Mouse (Mus musculus) heart, embryonic 16.5 days (tissue): ENCODE measurements around the gene Abcf1. TPM values are rescaled to one million over a fixed set of nuclear protein-coding genes. Genes with fewer than 3 reads are reported as not detected.
A peak's percentile ranks its signal among the peaks of the same experiment; 100 is the strongest.

Experiments used
- ATAC-seq: fragments of 200-750 bp; cut with Nextera tagmentation; replicated peaks from 2 replicates; pipeline ENCODE4 v1.8.0; 2017; ENCODE audit warnings: moderate number of reproducible peaks; ENCODE audit not compliant: insufficient read depth, low FRiP score; ENCODE audit errors: extremely low read depth
- H3K27ac ChIP-seq: fragments of 300-500 bp; sonication (generic); 2 replicates; pipeline ENCODE4 v1.5.1; 2014; ENCODE audit warnings: mild to moderate bottlenecking, low read length, control low read depth, moderate library complexity
- H3K27me3 ChIP-seq: fragments of 300-500 bp; sonication (generic); 2 replicates; pipeline ENCODE4 v1.6.1; 2014; ENCODE audit warnings: low read length, mixed read lengths; ENCODE audit not compliant: control insufficient read depth, insufficient read depth
- H3K36me3 ChIP-seq: fragments of 300-500 bp; sonication (generic); 2 replicates; pipeline ENCODE4 v1.6.1; 2014; ENCODE audit not compliant: control insufficient read depth, insufficient read depth
- H3K4me1 ChIP-seq: fragments of 300-500 bp; sonication (generic); 2 replicates; pipeline ENCODE4 v1.6.1; 2014; ENCODE audit warnings: low read length, mixed read lengths; ENCODE audit not compliant: control insufficient read depth, insufficient read depth
- H3K4me2 ChIP-seq: fragments of 300-500 bp; sonication (generic); 2 replicates; pipeline ENCODE4 v1.6.1; 2014; ENCODE audit warnings: low read depth, mild to moderate bottlenecking, control low read depth, low read length
- H3K4me3 ChIP-seq: fragments of 300-500 bp; sonication (generic); 2 replicates; pipeline ENCODE4 v1.5.1; 2014; ENCODE audit warnings: mild to moderate bottlenecking, control low read depth, low read length
- H3K9ac ChIP-seq: fragments of 300-500 bp; sonication (generic); 2 replicates; pipeline ENCODE4 v1.6.1; 2014; ENCODE audit warnings: low read length, control low read depth
- H3K9me3 ChIP-seq: fragments of 300-500 bp; sonication (generic); replicated peaks from 2 replicates; pipeline ENCODE4 v1.6.1; 2016; ENCODE audit warnings: low read length; ENCODE audit not compliant: control insufficient read depth
- WGBS: fragments of 180-500 bp; shearing (Covaris S2); extraction: QIAGEN DNeasy Blood & Tissue Kit; methylation state at CpG from one replicate; pipeline ENCODE4 v1.1.7; 2014; 5-methylcytosine and 5-hydroxymethylcytosine counted together
- microRNA counts: library from miRNA; unstranded; fragments of <30 nt; microRNA quantifications from one replicate; lab custom pipeline; 2016
- microRNA-seq: library from miRNA; unstranded; fragments of <30 nt; microRNA quantifications from one replicate; pipeline ENCODE4, GENCODE M21; 2017
- polyA plus RNA-seq: library from polyadenylated mRNA; unstranded; fragments of >200 nt; fragmentation: Nextera tagmentation; extraction: Ambion mirVana; gene quantifications from 2 replicates; pipeline ENCODE4 v1.2.1, GENCODE M21; 2015

Abcf1 gene
- polyA plus RNA-seq, 1 experiment from 2014 or later: 63.2 TPM

- peak; percentile 75 for ATAC-seq
- peaks cover 25% of the 10 kb centered on the region for H3K36me3 ChIP-seq
These were observed 59.6 kb downstream of the Abcf1 start, which contains the start of gene Atat1 for GRCm38 (mm10) chr17:35909919-35910369. Atat1 (minus strand) TSS chr17:35910075.

GRCm38 (mm10) chr17:35909186-35909918 lies 60.2 kb downstream of the Abcf1 start:
- peak overlapping the region; percentile 81 for H3K4me3 ChIP-seq
- peak overlapping the region; percentile 74 for H3K4me2 ChIP-seq
- ATAC-seq: peak; percentile 19
- no peaks in the 10 kb centered on the region for H3K9me3 ChIP-seq
- peak overlapping the region; percentile 82 for H3K9ac ChIP-seq
- WGBS: 21% methylated on average over 20 of the region's 20 CpGs
- H3K27ac ChIP-seq: peak overlapping the region; percentile 84
- peaks cover 12% of the 10 kb centered on the region for H3K4me1 ChIP-seq
- H3K36me3 ChIP-seq: peaks cover 23% of the 10 kb centered on the region
- H3K27me3 ChIP-seq: no peaks in the 10 kb centered on the region

More at GRCm38 (mm10) chr17:35909919-35910369, 59.6 kb downstream of the Abcf1 start, which contains the start of gene Atat1:
- Histone ChIP-seq H3K4me3 (peak within 1 kb of the TSS; percentile 81), H3K27ac (peak within 1 kb of the TSS; percentile 84), H3K9me3 (no peaks in the 10 kb centered on the region), H3K9ac (peak within 1 kb of the TSS; percentile 82), H3K4me1 (peaks cover 14% of the 10 kb centered on the region), H3K27me3 (no peaks in the 10 kb centered on the region), H3K4me2 (peak within 1 kb of the TSS; percentile 74)
- WGBS: 2% methylated on average over 25 of the region's 25 CpGs

GRCm38 (mm10) chr17:35907609-35908008 lies 62.0 kb downstream of the Abcf1 start:
- H3K4me3 ChIP-seq: no peak overlapping the region
- 70% methylated on average over 2 of the region's 2 CpGs for WGBS
- no peak overlapping the region for H3K9ac ChIP-seq

More at GRCm38 (mm10) chr17:35907609-35908008, 62.0 kb downstream of the Abcf1 start:
- Histone ChIP-seq H3K27me3 (no peaks in the 10 kb centered on the region), H3K4me1 (peaks cover 28% of the 10 kb centered on the region), H3K27ac (no peak overlapping the region), H3K4me2 (no peak overlapping the region), H3K36me3 (peaks cover 15% of the 10 kb centered on the region), H3K9me3 (no peaks in the 10 kb centered on the region)
- ATAC-seq: no peak

MicroRNA genes within 50 kb of the gene (microRNA counts, 519-probe panel; counts per million panel counts)
- not detected for microRNA mmu-miR-1894-3p (lab: Ali Mortazavi, UCI)
- microRNA mmu-miR-1894-5p (lab: Ali Mortazavi, UCI): 2,119 counts per million, percentile 29 among the panel's probes with 10 or more counts
- microRNA mmu-miR-877 (lab: Ali Mortazavi, UCI): 2,146 counts per million, percentile 31 among the panel's probes with 10 or more counts

Small RNA genes lying within 50 kb of the gene (microRNA-seq; reads per million reads assigned to microRNA genes)
- gene Mir1894 (not detected), gene Mir877 (51.8 reads per million, percentile 44 among the genes with 10 or more reads in this experiment)

Other genes with a start within 250 kb of the Abcf1 start
- gene Ier3, start 148.1 kb downstream of the Abcf1 start, polyA plus RNA-seq: 60.9 and 62.6 TPM in 2 replicates
- gene Flot1, start 146.5 kb downstream of the Abcf1 start, polyA plus RNA-seq: 119 and 134 TPM in 2 replicates
- 634 and 654 TPM in 2 replicates for gene Tubb5, start 131.5 kb downstream of the Abcf1 start, polyA plus RNA-seq
- 14.7 and 15.0 TPM in 2 replicates for gene Mdc1, start 128.2 kb downstream of the Abcf1 start, polyA plus RNA-seq
- 45.9 and 46.9 TPM in 2 replicates for gene Nrm, start 108.4 kb downstream of the Abcf1 start, polyA plus RNA-seq
- 19.6 and 20.1 TPM in 2 replicates for gene Ppp1r18, start 104.2 kb downstream of the Abcf1 start, polyA plus RNA-seq
- gene Dhx16, start 89.9 kb downstream of the Abcf1 start, polyA plus RNA-seq: 27.4 and 29.2 TPM in 2 replicates
- gene 2310061I04Rik, start 72.3 kb downstream of the Abcf1 start, polyA plus RNA-seq: 33.7 and 34.6 TPM in 2 replicates
- gene Atat1, start 59.7 kb downstream of the Abcf1 start, polyA plus RNA-seq: 41.1 and 45.5 TPM in 2 replicates
- gene Mrps18b, start 53.4 kb downstream of the Abcf1 start, polyA plus RNA-seq: 70.1 and 77.3 TPM in 2 replicates
- 25.3 and 28.7 TPM in 2 replicates for gene Ppp1r10, start 53.3 kb downstream of the Abcf1 start, polyA plus RNA-seq
- gene Gnl1, start 10.1 kb upstream of the Abcf1 start, polyA plus RNA-seq: 34.5 and 36.6 TPM in 2 replicates
- 13.5 and 15.6 TPM in 2 replicates for gene Prr3, start 10.5 kb upstream of the Abcf1 start, polyA plus RNA-seq
- gene H2-T24, start 50.8 kb upstream of the Abcf1 start, polyA plus RNA-seq: 1.8 and 2.5 TPM in 2 replicates
- gene H2-T23, start 63.1 kb upstream of the Abcf1 start, polyA plus RNA-seq: 9.6 and 19.7 TPM in 2 replicates
- gene H2-T22, start 73.0 kb upstream of the Abcf1 start, polyA plus RNA-seq: 10.1 and 12.6 TPM in 2 replicates
- not detected in 2 replicates for gene Gm6034, start 73.2 kb upstream of the Abcf1 start, polyA plus RNA-seq
- gene Gm11127, start 88.6 kb upstream of the Abcf1 start, polyA plus RNA-seq: 0.24 TPM in 1 of 2 replicates, not detected in the other
- 0.21 TPM in 1 of 2 replicates, not detected in the other for gene Gm19684, start 151.9 kb upstream of the Abcf1 start, polyA plus RNA-seq
- gene Gm7030, start 159.7 kb upstream of the Abcf1 start, polyA plus RNA-seq: 0.22 and 0.39 TPM in 2 replicates
- gene Gm8909, start 198.8 kb upstream of the Abcf1 start, polyA plus RNA-seq: 1.8 and 1.9 TPM in 2 replicates
- gene H2-T3, start 220.5 kb upstream of the Abcf1 start, polyA plus RNA-seq: 0.21 and 0.97 TPM in 2 replicates